Mouse (Mus musculus): ENCODE measurements around the gene Cxcr1.

Gene Cxcr1

DNA sequence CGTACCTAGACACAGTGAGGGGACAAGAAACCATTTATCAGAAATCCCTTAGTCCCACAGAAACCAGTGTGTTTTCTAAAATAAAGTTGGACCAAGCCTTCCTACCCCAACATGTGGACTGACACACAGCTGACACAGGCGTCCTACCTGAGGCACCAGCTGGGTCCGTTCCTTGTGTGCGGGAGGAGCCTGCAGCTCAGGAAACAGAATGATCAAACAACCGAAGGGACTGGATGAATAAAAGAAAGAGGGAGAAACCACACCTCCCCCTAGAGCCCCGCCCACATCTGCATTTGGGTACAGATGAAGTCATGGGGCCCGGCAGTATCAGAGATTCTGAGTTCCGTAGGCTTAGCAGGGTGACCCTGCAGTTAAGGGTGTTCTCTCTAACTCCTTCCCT, at the start of gene Cxcr1:
TSS of gene Cxcr1 (minus strand) at position 187 of the 400 bp plus-strand sequence.
- no peak for DNase-seq (ENCODE audit: low spot score)

DNA sequence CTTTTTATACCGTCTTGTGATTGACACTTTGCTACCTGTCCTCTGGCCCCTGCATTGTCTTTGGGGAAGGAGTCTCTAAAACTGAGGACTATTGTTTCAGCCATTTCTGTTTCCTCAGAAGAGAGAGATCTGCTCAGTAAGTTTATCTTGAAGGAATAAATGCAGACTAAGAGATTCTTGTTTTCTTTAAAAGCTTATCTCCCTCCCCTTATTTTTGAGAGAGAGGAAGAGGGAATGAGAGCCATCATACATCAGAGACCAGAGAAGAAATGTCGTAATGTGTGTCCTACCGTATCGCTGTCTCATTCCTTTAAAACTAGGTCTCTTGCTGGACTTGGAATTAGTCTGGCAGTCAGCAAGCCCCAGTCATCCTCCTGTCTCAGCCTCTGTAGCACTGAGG, 46.4 kb upstream of the Cxcr1 start:
- DNase-seq (ENCODE audit: low spot score), result no peak

DNA sequence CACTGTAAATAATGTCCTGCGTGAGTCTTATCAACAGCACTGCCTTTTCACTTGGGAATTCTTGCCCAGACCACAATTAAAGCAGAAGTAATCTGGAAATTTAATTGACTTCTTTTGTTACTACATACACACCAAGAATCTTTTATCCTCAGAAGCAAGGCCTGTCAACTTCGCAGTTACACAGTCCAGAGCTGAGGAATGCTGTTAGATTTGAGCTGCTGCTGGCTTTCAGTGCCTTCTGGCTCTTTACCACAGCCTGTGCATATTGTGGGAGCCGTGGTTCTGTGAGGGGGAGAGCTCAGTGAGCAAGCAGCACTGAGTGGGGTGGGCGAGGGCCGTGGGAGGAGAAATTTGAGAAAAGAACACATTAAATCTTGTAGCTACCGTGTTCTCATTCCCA, 45.9 kb upstream of the Cxcr1 start:
- DNase-seq (ENCODE audit: low spot score), result peak; percentile 34

DNA sequence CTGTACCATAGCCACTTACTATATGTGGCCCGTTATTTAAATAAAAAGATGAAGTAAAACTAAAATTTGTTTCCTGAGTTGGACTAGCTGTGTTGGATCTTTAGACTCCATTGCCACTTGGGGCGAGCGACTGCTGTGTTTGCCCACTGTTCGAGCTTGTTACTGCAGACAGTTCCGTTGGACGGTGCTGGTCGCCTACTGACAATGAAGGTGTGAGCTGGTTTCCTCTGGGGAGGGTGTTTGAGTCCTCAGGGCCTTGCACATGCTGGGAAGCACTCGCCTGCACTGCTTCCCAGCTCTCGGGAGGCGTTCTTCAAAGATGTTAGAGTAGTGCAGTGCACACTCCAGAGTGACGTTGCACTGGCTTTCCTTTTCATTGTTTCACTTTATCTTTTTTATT, 45.2 kb upstream of the Cxcr1 start:
- no peak for DNase-seq (ENCODE audit: low spot score)

DNA sequence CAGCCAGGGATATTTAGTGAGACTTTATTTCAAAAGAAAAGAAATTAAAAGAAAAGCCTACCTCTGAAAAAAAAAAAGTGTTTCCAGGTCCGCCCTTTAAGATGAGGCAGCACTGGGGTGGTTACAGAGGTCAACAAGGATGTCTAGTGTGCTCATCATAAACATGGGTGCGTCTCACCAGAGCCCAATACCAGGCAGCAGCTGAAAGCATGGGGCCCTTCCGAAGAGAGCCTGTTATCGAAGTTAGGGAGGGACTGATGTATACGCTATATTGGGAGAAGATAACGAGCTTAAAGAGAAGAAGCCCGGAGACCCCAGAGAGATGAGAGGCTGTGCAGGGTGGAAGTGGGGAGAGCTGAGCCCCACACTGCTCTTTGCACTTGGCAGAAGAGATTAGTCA, 44.7 kb upstream of the Cxcr1 start:
- DNase-seq (ENCODE audit: low spot score), result no peak

DNA sequence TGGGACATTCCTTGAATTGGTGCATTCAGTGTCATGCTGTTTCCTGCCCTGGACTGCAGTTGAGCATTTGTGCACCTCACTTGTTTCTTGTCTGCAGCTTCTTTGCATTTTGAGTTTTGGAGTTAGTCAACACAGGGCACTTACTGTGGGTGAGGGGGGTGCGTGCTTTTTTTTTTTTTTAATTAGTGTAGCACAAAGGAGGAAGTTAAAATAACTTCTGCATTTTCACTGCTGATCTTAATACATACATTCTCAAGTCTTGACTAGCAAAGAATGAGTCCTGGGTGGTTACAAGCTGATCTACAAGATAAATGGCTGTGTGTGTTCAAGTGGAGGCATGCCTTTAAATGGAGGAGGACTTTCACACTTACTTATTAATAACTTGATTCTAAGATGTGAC, 43.7 kb upstream of the Cxcr1 start:
- no peak for DNase-seq (ENCODE audit: low spot score)

DNA sequence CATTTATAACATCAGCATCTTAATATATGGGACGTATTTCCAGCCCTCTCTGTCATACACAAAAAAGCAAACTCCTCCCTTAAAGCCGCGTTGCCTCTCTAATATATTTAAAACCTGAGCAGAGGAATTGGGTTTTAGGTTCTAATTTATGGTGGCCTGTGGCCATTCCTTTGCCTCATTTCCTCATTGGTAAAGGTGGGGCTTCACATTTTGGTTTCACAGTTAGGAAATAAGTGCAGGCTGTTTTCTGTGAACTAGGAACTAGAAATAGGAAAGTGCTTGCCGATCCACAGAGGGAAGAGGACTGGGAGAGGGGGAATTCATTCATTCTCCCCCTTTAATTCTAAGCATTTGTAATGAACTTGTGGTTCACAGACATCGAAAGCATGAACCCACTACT, 43.2 kb upstream of the Cxcr1 start:
- no peak for DNase-seq (ENCODE audit: low spot score)

DNA sequence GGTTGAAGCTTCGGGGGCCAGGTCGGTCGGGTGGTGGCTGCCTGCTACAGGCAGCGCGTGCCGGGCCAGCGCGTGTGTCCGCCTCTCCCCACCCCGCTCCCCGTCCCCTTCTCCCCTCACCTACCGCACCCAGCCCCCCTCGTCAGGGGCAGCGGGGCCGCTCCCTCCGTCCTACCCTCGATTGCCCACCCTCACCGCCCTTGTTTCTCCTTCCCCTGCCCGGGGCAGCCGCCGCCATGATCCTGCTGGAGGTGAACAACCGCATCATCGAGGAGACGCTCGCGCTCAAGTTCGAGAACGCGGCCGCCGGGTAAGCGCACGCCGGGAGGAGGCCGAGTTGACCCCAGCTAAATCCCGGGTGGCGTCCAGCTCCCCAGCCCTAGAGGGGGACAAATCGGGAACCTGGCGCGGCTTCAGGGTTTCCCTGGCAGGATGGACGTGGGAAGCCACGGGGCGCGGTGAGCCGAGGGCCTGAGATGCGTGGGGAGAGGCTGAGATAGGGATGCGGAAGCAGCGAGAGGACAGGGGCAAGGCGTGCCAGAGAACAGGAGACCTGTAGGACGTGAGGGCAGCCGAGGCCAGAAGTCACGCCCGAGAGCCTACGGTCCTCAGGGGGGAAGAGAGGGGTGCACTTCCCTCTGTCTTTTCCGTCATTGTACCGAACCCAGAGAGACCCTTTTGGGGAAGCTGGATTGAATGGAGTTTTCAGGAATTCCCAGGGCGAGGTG, 42.3 kb upstream of the Cxcr1 start:
- peak; percentile 62 for DNase-seq (ENCODE audit: low spot score)

DNA sequence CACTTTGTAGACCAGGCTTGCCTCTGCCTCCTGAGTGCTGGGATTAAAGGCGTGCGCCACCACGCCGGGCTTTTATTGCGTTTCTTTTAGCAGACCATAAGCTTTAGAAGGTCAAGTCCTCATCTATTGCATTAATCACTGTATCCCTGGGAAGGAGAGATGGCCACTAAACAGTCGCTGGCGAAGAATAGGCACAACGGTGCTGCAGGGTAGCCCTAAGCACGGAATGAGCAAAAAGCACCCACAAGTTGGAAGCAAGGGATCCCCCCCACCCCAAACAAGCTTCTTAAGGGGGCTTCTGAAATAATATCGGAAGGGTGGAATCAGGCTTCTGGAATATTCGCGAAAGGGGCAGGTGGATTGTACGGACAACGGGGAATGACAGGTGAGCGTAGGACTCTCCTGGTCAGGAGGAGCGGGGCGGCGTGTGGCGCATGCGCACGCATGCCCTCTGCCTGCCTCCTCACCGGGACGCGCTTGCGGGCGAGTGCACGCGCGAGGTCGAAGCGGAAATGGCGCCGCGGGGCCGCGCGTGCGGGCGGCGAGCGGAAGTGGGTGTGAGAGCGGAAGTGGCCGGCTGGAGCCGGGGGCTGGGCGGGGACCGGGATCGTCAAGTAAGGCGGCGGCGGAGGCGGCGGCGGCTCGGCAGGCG, 41.6 kb upstream of the Cxcr1 start, which contains the start of gene Arpc2:
TSS of gene Arpc2 (plus strand) at position 147 of the 652 bp plus-strand sequence.
- peak; percentile 96 for DNase-seq (ENCODE audit: low spot score)

DNA sequence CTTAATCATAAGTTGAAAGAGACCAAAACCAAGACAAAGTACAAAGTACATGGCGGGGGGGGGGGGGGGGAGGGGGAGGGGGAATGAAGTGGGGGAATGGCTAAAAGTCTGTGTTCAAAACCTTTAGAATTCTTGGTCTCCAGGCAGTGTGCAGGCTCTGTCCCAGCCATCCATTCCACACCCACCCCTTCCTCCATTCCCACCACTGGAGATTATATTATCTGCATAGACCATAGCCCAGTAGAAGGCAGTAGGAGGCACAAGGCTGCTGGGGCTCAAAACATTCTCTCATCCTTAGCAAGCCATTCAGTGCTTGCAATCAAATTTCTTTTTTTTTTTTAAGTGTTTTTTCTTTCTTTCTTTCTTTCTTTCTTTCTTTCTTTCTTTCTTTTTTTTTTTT, 36.6 kb upstream of the Cxcr1 start:
- DNase-seq (ENCODE audit: low spot score), result no peak

DNA sequence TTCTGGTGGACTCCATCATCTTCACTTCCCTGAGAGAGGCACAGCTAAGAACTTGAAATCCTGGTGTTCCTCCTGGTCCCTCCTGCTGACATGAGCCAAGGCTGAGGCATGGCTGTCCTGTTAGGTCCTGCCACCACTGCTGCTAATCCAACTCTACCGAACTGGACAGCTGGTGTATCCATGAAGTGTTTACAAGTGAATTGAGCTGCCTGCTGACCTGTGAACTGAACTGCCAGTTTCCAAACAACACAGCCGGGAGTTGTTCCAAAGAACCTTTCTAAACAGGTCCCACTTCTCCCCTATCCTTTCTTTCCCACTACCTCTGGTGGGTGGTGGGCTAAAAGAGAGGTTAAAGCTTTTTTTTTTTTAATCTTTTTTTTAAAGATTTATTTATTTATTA, 35.5 kb upstream of the Cxcr1 start:
- DNase-seq (ENCODE audit: low spot score), result no peak

DNA sequence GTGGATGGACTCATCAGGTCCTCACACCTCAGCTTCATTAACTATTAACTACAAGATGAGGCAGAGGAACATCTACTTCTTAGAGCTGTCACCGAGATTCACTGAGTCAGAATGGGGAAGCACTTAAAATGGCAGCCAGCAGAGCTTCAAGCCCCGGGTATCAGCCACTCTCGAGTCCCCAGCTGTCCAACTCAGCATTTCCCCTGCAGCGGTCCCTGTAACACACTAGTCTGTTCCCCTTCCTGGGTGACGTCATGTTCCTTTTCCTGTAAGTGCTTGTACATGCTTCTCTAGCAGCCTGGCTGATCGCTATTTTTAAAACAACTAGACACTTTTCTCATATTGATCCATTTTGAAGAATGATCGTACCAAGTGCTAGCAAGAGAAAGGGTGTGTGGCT, 32.9 kb upstream of the Cxcr1 start:
- no peak for DNase-seq (ENCODE audit: low spot score)

DNA sequence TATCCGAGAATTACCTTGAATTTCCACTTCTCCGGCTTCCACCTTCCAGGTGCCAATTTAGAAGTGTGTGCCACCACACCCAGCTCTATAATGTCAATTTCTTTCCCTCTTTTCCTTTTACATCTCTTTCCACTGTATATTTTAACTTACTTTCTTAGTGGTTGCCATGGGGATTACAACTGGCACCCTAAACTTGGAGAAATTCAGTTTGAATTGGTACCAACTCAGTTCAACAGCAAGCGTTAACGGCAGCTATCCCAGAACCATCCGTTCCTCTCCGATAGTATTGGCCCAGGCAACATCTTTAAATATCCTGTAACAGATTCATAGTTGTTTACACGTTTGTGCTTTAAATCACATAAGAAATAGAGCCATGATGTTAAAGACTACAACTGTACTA, 25.5 kb upstream of the Cxcr1 start:
- no peak for DNase-seq (ENCODE audit: low spot score)

DNA sequence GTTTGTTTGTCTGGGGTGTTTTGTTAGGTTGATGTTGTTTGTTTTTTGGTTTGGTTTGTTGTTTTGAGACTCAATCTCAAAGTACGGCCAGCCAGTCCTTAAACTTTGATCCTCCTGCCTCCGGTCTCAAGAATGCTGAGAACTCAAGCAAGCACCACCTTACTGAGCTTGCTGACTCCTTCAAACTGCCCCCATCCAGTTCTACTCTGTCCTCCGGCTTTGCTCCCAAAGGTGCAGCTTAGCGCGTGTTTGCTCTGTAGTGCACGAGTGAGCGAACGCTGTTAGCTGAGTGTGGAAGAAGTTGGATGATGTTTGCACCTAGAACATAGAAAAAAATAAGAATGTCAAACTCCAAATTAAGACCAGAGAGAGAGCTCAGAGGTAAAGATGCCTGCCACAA, 14.5 kb upstream of the Cxcr1 start:
- no peak for DNase-seq (ENCODE audit: low spot score)

DNA sequence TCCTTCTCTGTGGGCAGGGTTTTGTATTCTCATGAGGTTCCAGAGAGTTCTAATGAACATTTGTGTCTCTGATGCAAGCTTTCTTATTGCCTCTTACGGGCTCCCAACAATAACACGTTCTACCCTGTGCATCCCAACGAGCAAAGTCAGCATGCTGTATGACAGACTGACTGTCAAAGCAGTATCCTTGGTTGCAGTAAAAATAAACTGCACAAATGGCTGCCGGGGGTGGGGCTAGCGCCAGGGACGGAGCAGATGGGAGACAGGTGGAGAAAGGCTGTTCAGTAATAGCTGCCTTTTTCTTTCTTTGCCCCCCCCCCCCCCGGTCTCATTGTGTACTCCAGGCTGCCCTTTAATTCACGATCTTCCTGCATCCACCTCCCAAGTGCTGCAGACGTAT, 13.5 kb upstream of the Cxcr1 start:
- no peak for DNase-seq (ENCODE audit: low spot score)

DNA sequence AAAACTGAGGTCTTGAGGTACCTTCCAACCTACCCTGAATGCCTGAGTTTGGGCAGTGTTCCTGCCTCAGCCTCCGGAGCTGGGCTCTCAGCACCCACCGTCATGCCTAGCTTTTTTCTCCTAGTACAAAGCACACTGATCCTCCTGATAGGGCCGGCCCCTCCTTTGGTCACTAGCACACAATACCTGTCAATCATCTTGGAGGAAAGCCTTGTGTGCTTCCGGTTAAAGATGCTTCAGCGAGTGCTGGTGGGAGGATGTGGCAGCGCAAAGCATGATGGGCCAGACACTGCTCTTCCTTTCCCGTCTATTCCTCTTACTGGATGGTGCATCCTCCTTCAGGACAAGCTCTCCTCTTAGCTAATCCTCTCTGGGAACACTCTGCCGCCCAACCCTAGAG, 12.2 kb upstream of the Cxcr1 start:
- DNase-seq (ENCODE audit: low spot score), result no peak

DNA sequence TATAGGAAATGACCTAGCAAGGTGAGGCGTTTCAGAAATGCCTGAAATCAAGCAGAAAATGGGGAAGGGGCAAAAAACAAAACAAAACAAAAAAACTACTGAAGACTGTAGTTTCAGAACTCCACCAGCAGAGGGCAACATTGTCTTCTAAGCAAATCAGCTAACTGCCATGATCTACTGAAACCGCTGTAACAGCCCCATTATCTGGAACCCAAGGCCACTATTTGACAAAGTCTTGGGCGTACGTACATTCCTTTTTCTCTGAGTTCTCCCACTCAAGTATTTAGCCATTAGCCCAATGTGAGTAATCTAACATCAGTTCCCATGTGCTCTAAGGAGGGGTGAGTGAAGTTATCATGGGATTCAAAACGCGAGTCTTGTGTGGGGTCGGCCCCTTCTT, 11.4 kb upstream of the Cxcr1 start:
- DNase-seq (ENCODE audit: low spot score), result peak; percentile 45

DNA sequence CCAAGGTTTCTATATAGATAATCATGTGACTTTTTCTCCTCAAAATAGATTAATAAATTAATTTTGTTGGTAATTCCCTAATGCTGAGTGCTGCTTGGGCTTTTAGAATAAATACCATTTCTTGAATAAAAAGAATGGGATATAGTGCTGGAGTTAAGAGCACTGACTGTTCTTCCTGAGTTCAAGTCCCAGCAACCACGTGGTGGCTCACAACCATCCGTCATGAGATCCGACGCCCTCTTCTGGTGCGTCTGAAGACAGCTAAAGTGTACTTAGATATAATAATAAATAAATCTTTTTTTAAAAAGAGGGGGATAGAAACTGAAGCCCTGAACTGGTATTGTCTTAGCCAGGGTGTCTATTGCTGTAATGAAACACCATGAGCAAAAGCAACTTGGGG, 9.0 kb upstream of the Cxcr1 start:
- DNase-seq (ENCODE audit: low spot score), result no peak

DNA sequence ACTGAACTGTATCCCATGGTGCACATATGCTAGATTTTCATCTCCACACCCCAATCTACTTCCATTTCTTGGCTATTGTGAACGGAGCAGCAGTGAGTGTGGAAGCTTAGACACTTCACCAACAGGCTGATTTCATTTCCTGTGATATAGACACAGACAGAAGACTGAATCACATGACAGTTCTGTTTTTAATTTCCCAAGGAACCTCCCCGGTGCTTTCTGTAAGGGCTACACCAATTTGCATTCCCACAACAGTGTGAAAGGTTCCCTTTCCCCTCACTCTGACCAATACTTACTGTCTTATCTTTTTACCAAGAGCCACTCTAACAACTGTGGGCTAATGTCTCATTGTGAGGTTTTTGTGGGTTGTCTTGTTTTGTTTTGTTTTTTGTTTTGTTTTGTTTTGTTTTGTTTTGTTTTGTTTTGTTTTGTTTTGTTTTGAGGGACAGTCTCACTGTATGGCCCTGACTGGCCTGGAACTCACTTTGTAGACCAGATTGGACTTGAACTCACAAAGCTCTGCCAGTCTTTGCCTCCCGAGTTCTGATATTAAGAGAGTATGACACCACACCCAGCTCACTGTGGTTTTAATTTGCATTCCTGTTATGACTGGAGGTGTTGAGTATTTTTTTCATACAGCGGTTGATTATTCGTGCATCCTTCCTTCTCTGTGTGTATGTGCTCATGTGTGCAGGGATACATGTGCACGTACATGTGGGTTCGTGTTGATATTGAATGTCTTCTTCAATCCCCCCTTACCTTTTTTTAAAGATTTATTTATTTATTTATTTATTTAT, 6.8 kb upstream of the Cxcr1 start:
- no peak for DNase-seq (ENCODE audit: low spot score)

DNA sequence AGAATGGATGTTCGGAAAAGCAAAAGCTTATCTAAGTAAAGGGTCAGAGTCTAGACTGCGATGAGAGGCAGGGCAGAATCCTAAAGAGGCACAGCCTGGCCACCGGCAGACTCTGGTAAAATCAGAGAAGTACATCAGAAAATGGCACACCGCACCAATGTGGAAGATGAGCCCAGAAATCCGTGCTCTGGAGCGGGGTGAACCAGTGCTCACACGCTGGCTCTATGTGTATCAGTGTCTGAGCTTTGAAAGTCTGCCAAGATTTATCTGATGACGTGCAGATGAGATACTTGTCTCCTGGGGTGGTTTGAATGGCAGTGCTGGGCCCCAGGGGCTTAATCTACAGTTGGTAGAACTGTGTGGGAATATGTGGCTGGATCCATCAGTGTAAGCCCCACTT, 4.6 kb upstream of the Cxcr1 start:
- no peak for DNase-seq (ENCODE audit: low spot score)

DNA sequence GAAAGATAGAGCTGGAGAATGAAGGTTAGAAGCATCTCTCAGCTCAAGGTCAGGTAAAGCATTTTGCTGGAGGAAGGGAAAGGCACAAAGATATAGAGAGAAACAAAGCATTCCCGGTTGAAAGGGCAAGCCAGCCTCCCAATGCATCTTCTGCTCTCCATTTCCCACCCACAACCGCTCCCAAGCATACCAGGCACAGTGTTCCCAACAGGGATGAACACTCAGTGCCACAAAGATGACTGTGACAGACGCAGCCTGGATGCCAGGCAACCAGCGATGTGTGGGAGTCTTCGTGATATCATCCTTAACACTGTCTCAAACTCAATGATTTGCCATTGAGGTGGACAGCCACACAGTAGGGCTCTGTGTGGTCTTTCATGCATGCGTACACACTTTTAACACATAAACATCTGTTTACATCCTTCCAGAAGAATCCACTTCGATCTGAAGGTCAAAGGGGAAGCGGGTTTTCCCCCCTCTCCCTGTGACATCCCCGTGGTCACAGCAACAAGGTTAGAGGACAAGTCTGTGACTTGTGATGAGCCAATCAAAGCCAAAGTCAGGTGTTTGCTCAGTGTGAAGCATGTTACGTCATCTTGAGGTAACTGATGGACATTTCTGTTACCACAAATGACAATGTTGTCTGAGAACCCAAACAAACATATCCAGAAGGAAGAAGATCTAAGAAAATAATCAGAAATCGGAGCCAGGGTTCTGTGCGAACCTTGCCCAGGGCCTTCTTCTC, 3.5 kb upstream of the Cxcr1 start:
- DNase-seq (ENCODE audit: low spot score), result no peak

DNA sequence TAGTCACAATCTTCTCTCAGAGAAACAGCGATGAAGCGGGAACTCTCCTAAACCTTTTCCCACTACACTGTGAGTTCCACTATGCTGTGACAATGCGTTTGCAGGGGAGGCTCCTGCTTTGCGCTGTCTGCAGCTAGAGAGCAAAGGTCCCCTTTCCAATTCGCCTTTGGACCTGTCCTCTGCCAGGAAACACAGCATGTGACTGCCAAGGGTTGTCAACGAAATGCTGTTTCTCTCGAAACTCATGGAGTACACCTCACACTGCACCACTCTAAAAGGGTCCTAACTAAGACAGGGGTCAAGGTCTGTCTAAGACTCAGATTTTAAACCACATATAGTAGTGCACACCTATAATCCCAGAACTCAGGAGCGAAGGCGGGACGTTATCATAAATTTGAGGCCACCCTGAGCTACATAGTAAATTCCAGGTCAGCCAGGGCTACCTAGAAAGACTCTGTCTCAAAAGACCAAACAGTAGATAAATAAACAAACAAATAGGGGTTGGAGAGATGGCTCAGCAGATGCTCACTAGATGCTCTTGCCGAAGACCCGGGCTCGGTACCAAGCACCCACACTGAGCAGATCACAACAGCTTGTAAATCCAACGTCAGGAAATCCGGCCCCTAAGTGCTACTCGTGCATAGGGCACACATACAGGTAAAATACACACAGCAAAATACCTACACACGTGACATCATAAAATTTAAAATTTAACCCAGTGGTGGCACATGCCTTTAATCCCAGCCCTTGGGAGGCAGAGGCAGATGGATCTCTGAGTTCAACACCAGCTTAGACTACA, 2.4 kb upstream of the Cxcr1 start:
- no peak for DNase-seq (ENCODE audit: low spot score)

All from testis, postnatal 14 days (tissue).